Mouse (Mus musculus): ENCODE measurements around the gene Fndc3a. TPM values are rescaled to one million over a fixed set of nuclear protein-coding genes. Genes with fewer than 3 reads are reported as not detected.

Gene Fndc3a
- polyA plus RNA-seq, 1 experiment from 2014 or later, result 25.0 TPM

DNA sequence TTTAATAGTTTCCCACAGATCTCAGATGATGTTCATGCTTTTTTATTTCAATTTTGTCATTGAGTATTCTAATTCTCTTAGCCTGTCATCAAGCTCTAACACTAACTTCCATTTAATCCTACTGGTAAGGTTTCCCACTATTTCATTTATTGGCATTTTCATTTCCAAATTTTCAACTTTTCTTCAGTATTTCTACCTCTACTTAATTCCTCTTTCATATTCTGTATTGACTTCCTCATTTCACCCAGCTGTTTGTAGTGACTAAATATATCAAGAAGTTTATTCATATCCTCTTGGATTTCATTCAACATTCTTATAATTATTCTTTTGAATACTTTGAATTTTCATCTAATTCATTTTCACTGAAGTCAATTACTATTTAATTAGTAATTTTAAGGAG lies 20.3 kb downstream of the Fndc3a start:
- Histone ChIP-seq H3K9ac (ENCODE audit: low read length) (no peak overlapping the region), H3K36me3 (ENCODE audit: control insufficient read depth, insufficient read depth, low read length) (no peaks in the 10 kb centered on the region), H3K4me2 (replicated peaks; ENCODE audit: low read depth) (no peak overlapping the region), H3K27me3 (ENCODE audit: control insufficient read depth, insufficient read depth, low read length) (no peaks in the 10 kb centered on the region), H3K9me3 (ENCODE audit: control insufficient read depth, low read length) (no peaks in the 10 kb centered on the region), H3K4me3 (ENCODE audit: low read depth, low read length) (no peak overlapping the region), H3K27ac (replicated peaks) (no peak overlapping the region), H3K4me1 (replicated peaks; ENCODE audit: control insufficient read depth, insufficient read depth) (no peaks in the 10 kb centered on the region)
- DNase-seq (ENCODE audit: low spot score) (no peak), ATAC-seq (ENCODE audit: low FRiP score, low TSS enrichment) (no peak)
- TF ChIP-seq EP300 (optimal IDR thresholded peaks at IDR 0.05), result no peak
- TF ChIP-seq CTCF (IDR thresholded peaks at IDR 0.05; ENCODE audit: low read depth), result no peak

DNA sequence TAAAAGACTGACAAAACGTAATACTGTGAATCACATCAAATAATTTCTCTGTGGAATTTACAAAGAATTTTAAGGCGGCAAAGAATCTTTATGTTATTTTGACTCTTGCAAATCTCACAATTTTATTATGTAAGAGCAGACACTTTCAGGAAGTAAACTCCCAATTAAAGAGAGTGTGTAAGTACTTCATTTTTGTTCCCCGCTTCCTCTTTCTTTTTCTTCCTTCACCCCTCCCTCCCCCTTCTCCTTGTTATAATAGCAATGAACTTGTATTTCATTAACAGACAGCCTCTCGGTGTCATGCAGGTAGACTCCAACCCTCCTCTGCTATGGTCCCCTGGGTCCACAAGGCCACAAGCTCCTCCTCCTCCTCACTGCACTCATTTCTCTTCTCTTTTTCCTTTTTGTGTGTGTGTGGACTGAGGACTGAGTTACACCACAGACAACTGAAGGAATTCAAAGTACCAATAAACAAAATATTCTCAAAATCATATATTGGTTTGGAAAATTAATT lies 24.9 kb downstream of the Fndc3a start:
- ATAC-seq (ENCODE audit: low FRiP score, low TSS enrichment) (no peak), DNase-seq (ENCODE audit: low spot score) (no peak)
- no peak for TF ChIP-seq CTCF (IDR thresholded peaks at IDR 0.05; ENCODE audit: low read depth)
- TF ChIP-seq EP300 (optimal IDR thresholded peaks at IDR 0.05), result no peak
- Histone ChIP-seq H3K36me3 (ENCODE audit: control insufficient read depth, insufficient read depth, low read length) (no peaks in the 10 kb centered on the region), H3K4me1 (replicated peaks; ENCODE audit: control insufficient read depth, insufficient read depth) (no peaks in the 10 kb centered on the region), H3K27ac (replicated peaks) (no peak overlapping the region), H3K9me3 (ENCODE audit: control insufficient read depth, low read length) (no peaks in the 10 kb centered on the region), H3K9ac (ENCODE audit: low read length) (no peak overlapping the region), H3K4me2 (replicated peaks; ENCODE audit: low read depth) (no peak overlapping the region), H3K27me3 (ENCODE audit: control insufficient read depth, insufficient read depth, low read length) (no peaks in the 10 kb centered on the region), H3K4me3 (ENCODE audit: low read depth, low read length) (no peak overlapping the region)
- WGBS, result 81% methylated on average over 4 of the region's 4 CpGs

DNA sequence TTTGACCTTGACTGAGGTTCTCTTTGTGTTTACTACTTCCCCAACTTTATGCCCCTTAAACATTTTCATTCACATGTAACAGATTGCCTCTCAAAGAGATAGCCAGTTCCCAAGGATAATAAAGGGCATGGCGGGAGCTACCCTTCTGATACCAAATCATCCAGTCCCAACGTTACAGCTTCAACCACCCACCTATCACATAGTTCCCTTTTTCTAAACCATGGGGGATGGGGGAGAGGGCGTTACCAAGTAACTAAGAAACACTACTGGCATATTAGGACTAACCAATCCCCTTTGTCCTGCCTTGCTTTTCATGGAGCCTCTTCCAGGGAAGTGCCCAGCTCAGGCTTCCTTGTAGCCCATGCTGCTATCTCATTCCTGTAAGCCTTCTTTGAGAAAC lies 32.6 kb downstream of the Fndc3a start:
- H3K4me1 ChIP-seq (replicated peaks; ENCODE audit: control insufficient read depth, insufficient read depth), result no peaks in the 10 kb centered on the region

DNA sequence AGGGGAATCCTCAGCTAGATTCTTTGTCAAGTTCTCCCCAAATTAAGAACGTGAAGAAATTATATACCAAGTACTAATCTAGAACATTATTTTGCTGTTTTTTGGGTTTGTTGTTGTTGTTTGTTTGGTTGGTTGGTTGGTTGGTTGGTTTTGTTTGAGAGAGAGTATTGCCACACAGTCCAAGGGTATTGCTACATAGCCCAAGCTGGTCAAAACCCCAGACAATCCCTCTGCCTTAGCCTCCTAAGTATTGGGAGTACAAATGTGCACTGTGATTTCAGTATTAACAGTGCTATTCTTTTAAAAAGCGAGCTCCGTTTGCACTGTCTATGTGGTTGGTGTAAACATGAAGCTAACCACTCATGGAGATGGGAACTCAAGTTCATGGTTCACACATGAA lies 37.9 kb downstream of the Fndc3a start:
- DNase-seq (ENCODE audit: low spot score) (no peak), ATAC-seq (ENCODE audit: low FRiP score, low TSS enrichment) (no peak)
- TF ChIP-seq CTCF (IDR thresholded peaks at IDR 0.05; ENCODE audit: low read depth) (no peak), EP300 (optimal IDR thresholded peaks at IDR 0.05) (no peak)
- H3K4me3 ChIP-seq (ENCODE audit: low read depth, low read length), result no peak overlapping the region
- no peaks in the 10 kb centered on the region for H3K9me3 ChIP-seq (ENCODE audit: control insufficient read depth, low read length)
- H3K9ac ChIP-seq (ENCODE audit: low read length), result no peak overlapping the region
- no peaks in the 10 kb centered on the region for H3K4me1 ChIP-seq (replicated peaks; ENCODE audit: control insufficient read depth, insufficient read depth)
- no peak overlapping the region for H3K4me2 ChIP-seq (replicated peaks; ENCODE audit: low read depth)
- no peaks in the 10 kb centered on the region for H3K27me3 ChIP-seq (ENCODE audit: control insufficient read depth, insufficient read depth, low read length)
- H3K27ac ChIP-seq (replicated peaks), result no peak overlapping the region
- no peaks in the 10 kb centered on the region for H3K36me3 ChIP-seq (ENCODE audit: control insufficient read depth, insufficient read depth, low read length)
- WGBS, result 84% methylated on average over 3 of the region's 3 CpGs

More for the DNA sequence above, 32.6 kb downstream of the Fndc3a start:
- Histone ChIP-seq H3K9ac (ENCODE audit: low read length) (no peak overlapping the region), H3K36me3 (ENCODE audit: control insufficient read depth, insufficient read depth, low read length) (no peaks in the 10 kb centered on the region), H3K27me3 (ENCODE audit: control insufficient read depth, insufficient read depth, low read length) (no peaks in the 10 kb centered on the region), H3K4me3 (ENCODE audit: low read depth, low read length) (no peak overlapping the region), H3K27ac (replicated peaks) (no peak overlapping the region), H3K4me2 (replicated peaks; ENCODE audit: low read depth) (no peak overlapping the region), H3K9me3 (ENCODE audit: control insufficient read depth, low read length) (no peaks in the 10 kb centered on the region)
- 78% methylated on average over 3 of the region's 3 CpGs for whole genome bisulfite sequencing
- TF ChIP-seq EP300 (optimal IDR thresholded peaks at IDR 0.05) (no peak), CTCF (IDR thresholded peaks at IDR 0.05; ENCODE audit: low read depth) (no peak)
- no peak for ATAC-seq (ENCODE audit: low FRiP score, low TSS enrichment)
- no peak for DNase-seq (ENCODE audit: low spot score)

DNA sequence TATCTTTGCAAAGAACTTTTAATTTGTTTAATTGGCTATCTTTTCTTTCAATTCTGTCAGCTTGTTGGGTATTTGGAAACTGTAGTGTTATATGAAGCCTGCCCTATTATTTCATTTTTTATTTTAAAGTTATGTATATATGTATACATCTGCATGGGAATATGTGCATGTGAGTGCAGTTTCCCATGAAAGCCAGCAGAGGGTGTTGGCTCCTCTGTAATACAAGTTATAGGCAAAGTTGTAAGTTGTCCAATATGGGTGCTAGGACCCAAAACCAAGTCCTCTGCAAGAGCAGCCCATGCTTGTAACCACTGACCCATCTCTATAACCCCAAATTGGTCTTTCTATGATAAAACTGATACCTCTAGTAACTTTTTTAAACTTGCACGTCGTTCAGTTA lies 38.8 kb downstream of the Fndc3a start:
- no peak overlapping the region for H3K27ac ChIP-seq (replicated peaks)
- H3K4me2 ChIP-seq (replicated peaks; ENCODE audit: low read depth), result no peak overlapping the region
- H3K4me3 ChIP-seq (ENCODE audit: low read depth, low read length), result no peak overlapping the region
- ATAC-seq (ENCODE audit: low FRiP score, low TSS enrichment), result no peak
- no peak overlapping the region for H3K9ac ChIP-seq (ENCODE audit: low read length)
- no peaks in the 10 kb centered on the region for H3K9me3 ChIP-seq (ENCODE audit: control insufficient read depth, low read length)
- TF ChIP-seq CTCF (IDR thresholded peaks at IDR 0.05; ENCODE audit: low read depth), result peak; percentile 42
- TF ChIP-seq EP300 (optimal IDR thresholded peaks at IDR 0.05), result no peak
- H3K4me1 ChIP-seq (replicated peaks; ENCODE audit: control insufficient read depth, insufficient read depth), result no peaks in the 10 kb centered on the region
- 86% methylated on average over 2 of the region's 2 CpGs for WGBS
- no peaks in the 10 kb centered on the region for H3K27me3 ChIP-seq (ENCODE audit: control insufficient read depth, insufficient read depth, low read length)
- H3K36me3 ChIP-seq (ENCODE audit: control insufficient read depth, insufficient read depth, low read length), result no peaks in the 10 kb centered on the region
- no peak for DNase-seq (ENCODE audit: low spot score)

DNA sequence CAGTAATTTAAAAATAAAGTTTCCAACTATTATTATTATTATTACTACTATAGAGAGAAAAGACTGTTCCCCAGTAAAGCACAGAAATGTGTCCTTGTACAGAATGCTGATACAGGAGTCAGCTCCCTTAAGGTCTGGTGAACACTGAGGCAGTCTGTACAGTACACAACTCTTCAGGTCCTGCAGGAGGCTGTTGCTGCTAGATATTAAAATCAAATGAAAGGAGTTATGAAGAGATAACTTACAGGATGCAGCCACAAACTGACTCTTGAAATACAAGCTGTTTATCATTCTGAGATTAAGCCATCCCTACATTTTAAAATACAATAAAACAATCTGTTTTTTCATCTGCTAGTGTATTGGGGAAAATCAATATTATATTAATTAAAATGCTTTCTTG lies 60.5 kb downstream of the Fndc3a start:
- Histone ChIP-seq H3K9me3 (ENCODE audit: control insufficient read depth, low read length) (no peaks in the 10 kb centered on the region), H3K4me2 (replicated peaks; ENCODE audit: low read depth) (no peak overlapping the region), H3K4me3 (ENCODE audit: low read depth, low read length) (no peak overlapping the region), H3K27me3 (ENCODE audit: control insufficient read depth, insufficient read depth, low read length) (no peaks in the 10 kb centered on the region), H3K27ac (replicated peaks) (no peak overlapping the region), H3K4me1 (replicated peaks; ENCODE audit: control insufficient read depth, insufficient read depth) (no peaks in the 10 kb centered on the region), H3K36me3 (ENCODE audit: control insufficient read depth, insufficient read depth, low read length) (no peaks in the 10 kb centered on the region), H3K9ac (ENCODE audit: low read length) (no peak overlapping the region)
- no peak for TF ChIP-seq EP300 (optimal IDR thresholded peaks at IDR 0.05)
- TF ChIP-seq CTCF (IDR thresholded peaks at IDR 0.05; ENCODE audit: low read depth), result no peak
- ATAC-seq (ENCODE audit: low FRiP score, low TSS enrichment) (no peak), DNase-seq (ENCODE audit: low spot score) (no peak)
